Mouse (Mus musculus): Measurements from ENCODE around the gene Fstl4.

GRCm38 (mm10) chr11:53115711-53116110, 351.3 kb downstream of the Fstl4 start:
- no peak for TF ChIP-seq CTCF (IDR thresholded peaks at IDR 0.05; ENCODE audit: low read depth, low read length)
- no peak for TF ChIP-seq POLR2A (IDR thresholded peaks at IDR 0.05; ENCODE audit: borderline replicate concordance, low read depth, low read length)
